Mouse (Mus musculus) spleen, adult 2 months (tissue): ENCODE measurements at regions not wholly inside any gene's neighbourhood (a gene's known extent, or its start where the extent isn't known, plus 50 kb on each side); places are given as distances from the start of the nearest gene placed in this dataset.

Source experiments
- DNase-seq, 2 experiments: peaks; one replicate each; pipeline versions ENCODE4 v3.0.0 to v3.0.0-alpha.2; 2012 to 2021; ENCODE audit warnings: low spot score in 2 of 2, low read depth in 1 of 2
- H3K27ac ChIP-seq: fragments of 200-500 bp; 2 replicates; pipeline ENCODE4 v1.5.1; 2012; ENCODE audit warnings: low read length, inconsistent platforms; ENCODE audit not compliant: insufficient read depth
- H3K27me3 ChIP-seq: fragments of 200-500 bp; 2 replicates; pipeline ENCODE4 v1.6.1; 2012; ENCODE audit warnings: mild to moderate bottlenecking, moderate library complexity, low read length, inconsistent platforms; ENCODE audit not compliant: control insufficient read depth, insufficient read depth
- H3K36me3 ChIP-seq: fragments of 200-500 bp; 2 replicates; pipeline ENCODE4 v1.6.1; 2012; ENCODE audit warnings: mild to moderate bottlenecking, low read length, inconsistent platforms; ENCODE audit not compliant: control insufficient read depth, insufficient read depth
- H3K4me1 ChIP-seq: fragments of 200-500 bp; 2 replicates; pipeline ENCODE4 v1.6.1; 2011; ENCODE audit warnings: inconsistent platforms; ENCODE audit not compliant: control insufficient read depth, insufficient read depth, insufficient read length
- H3K4me3 ChIP-seq: fragments of 200-500 bp; 2 replicates; pipeline ENCODE4 v1.5.1; 2011; ENCODE audit warnings: mild to moderate bottlenecking, inconsistent platforms; ENCODE audit not compliant: insufficient read depth, insufficient read length; ENCODE audit errors: extremely low read depth
- CTCF ChIP-seq: fragments of 200-500 bp; IDR thresholded peaks from 2 replicates; pipeline ENCODE4 v1.5.1; 2011; ENCODE audit warnings: mild to moderate bottlenecking, inconsistent platforms; ENCODE audit not compliant: insufficient read depth, insufficient read length, insufficient replicate concordance; ENCODE audit errors: extremely low read depth
- POLR2A ChIP-seq: fragments of 200-500 bp; IDR thresholded peaks from 2 replicates; pipeline ENCODE4 v1.6.1; 2011; ENCODE audit warnings: low read depth, low read length, inconsistent platforms
- WGBS: fragments of 180-500 bp; shearing (Covaris S2); methylation state at CpG from one replicate; pipeline ENCODE4 v1.1.7; 2018; 5-methylcytosine and 5-hydroxymethylcytosine counted together

GRCm38 (mm10) chr13:85507374-85508101 lies 218.6 kb upstream of the Rasa1 start:
- Histone ChIP-seq H3K27ac (peak overlapping the region; percentile 89), H3K27me3 (no peaks in the 10 kb centered on the region), H3K4me3 (no peak overlapping the region), H3K36me3 (no peaks in the 10 kb centered on the region), H3K4me1 (peaks cover 14% of the 10 kb centered on the region; the same call in 1 of the 2 replicates)
- 1% methylated on average over 6 of the region's 6 CpGs for whole genome bisulfite sequencing
- TF ChIP-seq POLR2A (no peak; the same call in 1 of the 2 replicates), CTCF (no peak)
- peak; percentile 29 to 71 for DNase-seq

DNA sequence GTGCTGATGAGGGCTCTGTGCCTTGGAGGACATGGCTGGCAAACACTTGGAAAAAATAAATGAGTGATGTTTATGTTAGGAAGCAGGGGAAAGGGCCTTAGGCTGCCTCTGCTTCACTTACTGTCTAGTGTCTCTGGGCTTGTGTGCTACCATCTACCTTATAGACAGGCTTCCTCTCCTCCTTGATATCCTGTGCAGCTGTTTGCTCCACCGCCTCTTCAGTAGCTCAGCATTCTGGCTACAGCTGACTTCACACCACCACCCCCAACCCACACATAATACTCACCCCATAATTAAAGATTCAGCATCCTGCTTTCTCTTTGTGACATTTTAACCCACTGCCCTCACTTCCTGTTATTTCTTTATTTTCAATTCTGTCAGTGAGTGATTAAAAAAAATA lies 217.9 kb upstream of the Rasa1 start:
- H3K36me3 ChIP-seq, result no peaks in the 10 kb centered on the region
- peak; percentile 55 to 59 for DNase-seq
- no peaks in the 10 kb centered on the region for H3K27me3 ChIP-seq
- H3K27ac ChIP-seq, result peak overlapping the region; percentile 56
- no peak overlapping the region for H3K4me3 ChIP-seq
- WGBS, result 6% methylated on average over 1 of the region's 1 CpGs
- peaks cover 15% of the 10 kb centered on the region; the same call in 1 of the 2 replicates for H3K4me1 ChIP-seq
- TF ChIP-seq CTCF (no peak), POLR2A (no peak)

GRCm38 (mm10) chr13:85506030-85506429 lies 217.1 kb upstream of the Rasa1 start:
- Histone ChIP-seq H3K27ac (no peak overlapping the region), H3K36me3 (no peaks in the 10 kb centered on the region), H3K27me3 (no peaks in the 10 kb centered on the region), H3K4me1 (peaks cover 15% of the 10 kb centered on the region; the same call in 1 of the 2 replicates), H3K4me3 (no peak overlapping the region)
- TF ChIP-seq CTCF (no peak), POLR2A (no peak)
- WGBS, result 65% methylated on average over 1 of the region's 1 CpGs
- DNase-seq, result no peak

- WGBS, result 6% methylated on average over 4 of the region's 4 CpGs
- no peaks in the 10 kb centered on the region for H3K27me3 ChIP-seq
- H3K4me1 ChIP-seq, result peaks cover 15% of the 10 kb centered on the region; the same call in 1 of the 2 replicates
- no peak for TF ChIP-seq POLR2A
- TF ChIP-seq CTCF, result no peak
- peak overlapping the region; percentile 62; the same call in 1 of the 2 replicates for H3K27ac ChIP-seq
- H3K36me3 ChIP-seq, result no peaks in the 10 kb centered on the region
- no peak for DNase-seq
- H3K4me3 ChIP-seq, result no peak overlapping the region
These were observed 216.1 kb upstream of the Rasa1 start for GRCm38 (mm10) chr13:85505046-85505445.

- WGBS, result 80% methylated on average over 4 of the region's 4 CpGs
- no peak overlapping the region for H3K4me3 ChIP-seq
- no peak for DNase-seq
- H3K27ac ChIP-seq, result peak overlapping the region; percentile 46
- H3K4me1 ChIP-seq, result peaks cover 12% of the 10 kb centered on the region; the same call in 1 of the 2 replicates
- H3K36me3 ChIP-seq, result no peaks in the 10 kb centered on the region
- TF ChIP-seq POLR2A (no peak), CTCF (no peak)
- H3K27me3 ChIP-seq, result no peaks in the 10 kb centered on the region
These were observed 215.1 kb upstream of the Rasa1 start for GRCm38 (mm10) chr13:85504001-85504400.

DNA sequence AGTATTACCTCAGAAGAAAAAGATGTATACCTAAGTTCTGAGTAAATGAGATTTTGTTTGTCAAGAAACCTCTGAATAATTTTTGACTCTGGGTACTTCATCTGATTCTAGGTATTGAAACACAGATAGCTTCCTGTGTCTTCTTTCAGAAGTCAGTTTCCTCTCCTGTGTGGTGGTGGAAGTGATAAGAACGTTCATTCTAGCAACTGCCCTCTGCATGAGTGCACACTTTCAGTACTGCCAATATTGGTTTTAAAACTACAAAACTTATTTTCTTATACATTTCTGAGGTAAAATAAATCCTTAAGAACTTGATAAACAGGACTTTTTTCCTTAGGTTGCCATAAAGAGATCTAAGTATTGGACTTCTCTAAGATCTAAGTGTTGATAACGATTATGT lies 209.8 kb upstream of the Rasa1 start:
- Histone ChIP-seq H3K36me3 (no peaks in the 10 kb centered on the region), H3K4me3 (no peak overlapping the region), H3K4me1 (peaks cover 2% of the 10 kb centered on the region; the same call in 1 of the 2 replicates), H3K27me3 (no peaks in the 10 kb centered on the region), H3K27ac (no peak overlapping the region)
- no peak for DNase-seq
- TF ChIP-seq CTCF, result no peak
- TF ChIP-seq POLR2A, result no peak
- 38% methylated on average over 2 of the region's 2 CpGs for WGBS

DNA sequence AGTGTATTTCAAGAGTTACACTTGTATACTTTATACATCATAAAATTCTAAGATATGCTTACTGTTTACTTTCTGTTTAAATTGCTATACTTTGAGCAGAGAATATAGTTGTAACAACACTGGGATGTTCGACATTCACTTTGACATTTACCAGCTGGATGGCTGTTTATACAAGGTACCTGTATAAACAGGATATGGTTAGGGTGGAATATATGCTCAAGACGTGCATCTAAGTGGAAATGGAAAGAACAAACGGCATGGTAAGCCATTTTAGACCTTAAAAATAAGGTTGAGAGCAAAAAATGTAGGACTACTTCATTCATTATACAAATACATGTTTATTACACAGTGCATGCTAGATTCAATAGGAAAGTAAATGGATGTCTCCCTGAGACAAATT lies 195.9 kb upstream of the Rasa1 start:
- H3K4me1 ChIP-seq, result no peaks in the 10 kb centered on the region
- no peak for DNase-seq
- no peak overlapping the region for H3K4me3 ChIP-seq
- H3K27ac ChIP-seq, result no peak overlapping the region
- H3K36me3 ChIP-seq, result no peaks in the 10 kb centered on the region
- H3K27me3 ChIP-seq, result no peaks in the 10 kb centered on the region
- TF ChIP-seq CTCF (no peak), POLR2A (no peak)
- 67% methylated on average over 3 of the region's 3 CpGs for WGBS
